Mouse (Mus musculus) urinary bladder, postnatal 4 days (tissue): ENCODE measurements at regions not wholly inside any gene's neighbourhood (a gene's known extent, or its start where the extent isn't known, plus 50 kb on each side); places are given as distances from the start of the nearest gene placed in this dataset.

Experiments used
- DNase-seq, 2 experiments: peaks; one replicate each; pipeline ENCODE4 v3.0.0; 2021 to 2022; ENCODE audit warnings: low spot score in 2 of 2

DNA sequence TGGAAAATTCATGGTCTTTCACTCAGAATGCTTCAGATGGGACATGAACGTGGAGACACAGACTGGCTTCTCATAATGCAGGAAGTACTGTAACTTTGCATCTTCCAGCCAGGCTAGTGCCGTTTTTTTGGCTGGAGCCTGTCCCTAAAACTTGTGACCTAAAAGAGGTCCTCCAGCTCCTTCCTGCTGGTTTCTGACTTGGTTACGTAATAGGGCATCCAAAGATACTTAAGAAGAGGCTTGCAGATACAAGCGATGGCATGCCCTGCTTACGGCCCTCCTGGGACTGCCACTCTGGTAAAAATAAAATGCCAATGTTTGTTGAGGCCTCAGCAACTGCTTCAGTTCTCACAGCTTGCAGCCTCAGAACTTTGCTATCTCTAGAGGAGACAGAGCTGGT lies 177.3 kb upstream of the Arl4c start:
- no peak for DNase-seq

DNA sequence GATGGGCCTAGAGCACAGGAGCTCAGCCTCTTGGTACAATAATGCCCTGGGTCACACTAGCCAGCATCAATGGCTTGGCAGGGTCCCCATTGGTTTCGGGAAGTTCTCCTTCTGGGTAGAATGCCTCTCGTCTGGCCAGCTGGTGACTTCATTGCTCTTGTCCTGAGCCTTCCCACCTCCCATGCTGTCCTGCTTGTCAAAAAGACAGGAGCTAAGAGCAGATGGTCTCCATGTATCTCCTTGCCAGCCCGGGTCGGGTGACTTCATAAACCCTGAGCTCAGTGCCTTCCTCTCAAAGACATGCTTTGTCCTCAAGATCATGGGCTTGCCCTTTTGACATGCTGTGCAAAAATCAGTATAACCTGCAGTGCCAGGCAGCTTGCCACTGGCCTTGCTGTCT lies 179.2 kb upstream of the Sh3bp4 start:
- peak in 1 of 2 experiments; percentile 49 for DNase-seq

DNA sequence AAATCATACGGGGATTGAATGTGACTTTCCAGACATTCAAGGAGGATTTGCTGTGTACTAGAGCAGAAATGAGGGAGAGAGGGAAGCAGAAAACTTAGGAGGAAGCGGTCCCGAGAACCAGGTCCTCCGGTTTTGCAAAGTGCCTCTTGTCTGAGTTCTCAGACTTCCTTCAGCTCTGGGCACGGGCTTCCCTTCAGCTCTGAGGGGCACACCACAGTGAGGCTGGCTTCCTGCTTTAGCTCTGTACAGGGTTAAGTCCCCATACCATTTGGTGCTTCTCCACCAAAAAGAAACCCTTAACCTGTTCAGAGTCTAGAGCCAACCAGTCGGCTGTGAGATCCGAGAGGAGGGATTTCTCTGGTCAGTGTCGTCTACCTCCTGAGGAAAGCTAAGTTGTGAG lies 167.8 kb upstream of the Sh3bp4 start:
- DNase-seq: no peak

DNA sequence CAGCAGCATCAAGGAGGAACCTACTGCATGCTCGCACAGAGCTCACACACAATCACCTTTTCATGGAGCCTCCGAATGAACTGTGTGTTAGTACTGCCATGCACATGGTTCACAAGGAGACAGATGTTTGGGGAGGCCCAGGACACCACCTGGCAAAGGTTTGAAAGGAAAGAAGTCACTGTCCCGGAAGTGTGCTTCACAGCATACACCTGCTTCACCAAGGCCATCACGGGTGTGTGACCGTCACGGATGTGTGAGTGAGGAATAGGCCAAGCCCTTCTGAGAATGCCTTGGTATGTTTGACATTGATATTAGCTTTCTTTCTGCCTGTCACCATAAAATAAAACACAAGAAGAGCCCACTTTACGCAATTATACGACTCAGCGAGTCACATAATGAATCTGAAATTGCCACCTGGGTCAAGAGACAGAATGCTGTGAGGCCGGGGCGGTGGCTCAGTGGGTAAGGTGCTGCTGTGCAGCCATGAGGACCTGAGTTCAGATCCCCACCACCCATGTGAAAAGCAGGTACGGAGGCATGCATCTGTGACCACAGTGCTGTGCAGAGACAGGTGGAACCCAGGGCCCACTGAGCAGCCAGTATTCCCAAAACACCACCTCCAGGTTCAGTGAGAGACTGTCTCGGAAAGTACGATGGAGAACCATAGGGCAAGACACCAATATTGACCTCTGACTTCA lies 162.3 kb upstream of the Sh3bp4 start:
- DNase-seq: no peak

DNA sequence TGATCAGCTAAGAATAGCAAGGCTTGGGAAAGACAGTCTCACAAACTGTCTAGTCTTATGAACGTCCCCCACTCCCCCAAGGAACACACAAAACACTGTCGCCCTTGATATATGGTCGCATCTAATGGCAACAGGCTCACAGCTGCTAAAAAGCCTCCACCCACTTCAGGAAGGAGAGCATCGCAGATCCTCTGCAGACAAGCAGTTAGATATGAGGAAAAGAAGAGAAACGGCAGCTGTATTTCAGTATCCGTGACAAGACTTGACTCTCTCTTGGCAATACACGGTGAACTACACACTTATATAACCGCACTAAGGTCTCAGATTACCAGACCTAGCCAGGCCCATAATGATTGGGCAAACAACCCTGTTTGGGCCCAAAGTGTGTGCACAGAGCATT lies 161.5 kb upstream of the Sh3bp4 start:
- DNase-seq: no peak

DNA sequence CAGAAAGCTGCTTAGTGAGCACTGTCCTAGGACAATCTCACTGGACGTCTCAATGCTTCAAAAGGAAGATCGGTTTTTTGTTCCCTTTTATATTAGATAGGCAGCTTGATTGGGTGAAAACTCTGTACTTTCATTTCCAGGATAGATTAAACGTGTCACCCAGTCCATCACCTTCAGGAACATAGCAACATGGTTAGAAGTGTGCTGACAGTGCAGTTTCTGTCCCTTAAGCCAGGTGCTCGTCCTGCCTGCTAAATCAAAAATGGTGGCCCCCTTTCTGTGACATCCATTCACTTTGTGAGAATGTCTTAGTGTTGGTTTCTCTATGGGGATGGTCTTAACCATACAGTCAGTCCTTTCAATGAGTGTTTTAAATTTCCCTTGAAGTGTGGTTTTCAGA lies 160.9 kb upstream of the Sh3bp4 start:
- DNase-seq: no peak

DNA sequence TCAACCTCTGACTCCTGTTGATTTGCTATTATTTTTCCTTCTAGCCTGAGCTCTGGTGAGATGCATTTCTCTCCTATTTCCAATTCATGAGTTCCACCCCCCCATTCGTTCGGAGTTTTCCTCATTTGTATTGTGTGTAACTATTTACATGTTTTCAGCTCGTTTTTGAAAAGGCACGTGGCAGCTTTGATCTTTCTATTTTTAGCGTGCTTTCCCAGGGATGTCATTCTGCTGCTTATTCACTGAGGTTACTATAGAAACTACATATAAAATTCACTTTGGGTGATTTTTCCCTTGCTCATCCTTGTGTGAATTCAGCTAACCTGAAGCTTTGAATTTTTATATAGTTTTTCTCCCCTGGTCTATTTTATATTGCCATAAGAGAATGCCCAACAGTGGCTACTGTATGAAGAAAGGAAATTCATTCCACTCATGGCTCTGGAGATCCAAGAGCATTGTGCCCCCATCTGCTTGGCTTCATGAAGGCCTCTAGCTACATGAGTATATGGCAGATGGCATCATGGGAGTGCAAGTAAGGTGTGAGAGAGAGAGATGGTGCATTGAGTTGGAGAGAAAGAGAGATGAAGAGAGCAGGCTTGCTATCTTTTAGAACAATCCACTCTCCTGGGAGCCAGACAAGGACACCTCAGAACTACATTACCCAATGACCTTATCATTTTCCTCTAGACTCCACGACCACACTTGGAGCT lies 160.2 kb upstream of the Sh3bp4 start:
- DNase-seq: no peak

DNA sequence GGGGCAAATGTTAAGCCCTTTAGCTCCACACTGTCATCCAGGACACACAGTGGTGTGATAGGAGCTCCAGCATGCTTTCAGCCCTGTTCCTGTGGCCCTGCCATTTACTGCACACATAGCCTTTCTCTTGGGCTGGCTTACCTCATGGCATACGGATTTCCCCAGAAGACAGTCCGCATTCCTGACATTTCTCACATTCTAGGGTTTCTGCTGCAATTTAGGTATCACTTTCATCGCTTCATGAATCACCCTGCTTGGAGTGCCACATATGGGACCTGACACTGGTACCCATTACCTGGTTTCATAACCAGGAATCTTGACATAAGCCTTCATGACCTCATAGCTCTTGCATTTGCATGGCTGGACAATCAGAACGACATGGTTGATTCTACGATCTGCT lies 158.5 kb upstream of the Sh3bp4 start:
- no peak for DNase-seq

DNA sequence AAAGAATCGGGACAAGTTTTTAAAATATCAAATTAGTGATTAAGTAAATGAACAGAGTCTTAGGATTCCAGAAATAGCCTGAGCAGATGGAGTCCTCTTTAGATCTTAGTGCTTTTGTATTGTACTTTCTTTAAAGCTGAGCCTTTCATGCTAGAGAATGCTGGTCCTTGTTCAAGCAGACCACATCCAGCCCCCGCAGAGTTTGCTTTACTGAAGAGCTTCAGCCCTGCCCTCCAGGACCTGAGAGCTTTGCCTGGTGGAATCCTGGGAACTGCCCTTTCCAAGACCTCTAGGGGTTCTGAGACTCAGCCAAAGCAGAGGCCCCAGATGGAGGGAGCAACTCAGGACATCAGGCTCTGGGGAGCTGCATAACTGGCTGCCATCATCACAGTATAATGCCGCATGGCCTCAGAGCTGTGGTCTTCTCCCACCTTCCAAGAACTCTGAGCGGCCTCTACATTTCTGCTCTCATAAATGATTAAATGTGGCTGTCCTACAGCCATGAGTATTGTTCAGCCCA lies 153.6 kb upstream of the Sh3bp4 start:
- no peak for DNase-seq

DNA sequence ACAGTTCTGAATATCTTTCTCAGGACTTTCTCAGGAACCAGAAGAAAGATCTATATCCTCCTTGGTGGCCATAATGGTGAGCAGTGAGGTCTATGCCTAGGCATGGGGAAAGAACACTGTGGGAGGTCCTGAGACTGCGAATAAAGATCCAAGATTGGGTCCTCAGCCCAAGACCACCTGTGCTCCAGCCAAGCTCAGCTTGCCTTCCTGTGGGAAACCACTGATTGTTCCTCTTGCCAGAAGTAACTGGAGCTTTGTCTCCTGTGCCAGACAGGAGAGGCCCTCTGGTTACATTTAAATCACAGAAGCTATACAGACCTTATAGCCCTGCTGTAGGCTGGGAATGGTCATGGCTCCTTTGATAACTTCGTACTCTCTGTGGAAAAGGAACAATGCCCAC lies 148.8 kb upstream of the Sh3bp4 start:
- no peak for DNase-seq

DNA sequence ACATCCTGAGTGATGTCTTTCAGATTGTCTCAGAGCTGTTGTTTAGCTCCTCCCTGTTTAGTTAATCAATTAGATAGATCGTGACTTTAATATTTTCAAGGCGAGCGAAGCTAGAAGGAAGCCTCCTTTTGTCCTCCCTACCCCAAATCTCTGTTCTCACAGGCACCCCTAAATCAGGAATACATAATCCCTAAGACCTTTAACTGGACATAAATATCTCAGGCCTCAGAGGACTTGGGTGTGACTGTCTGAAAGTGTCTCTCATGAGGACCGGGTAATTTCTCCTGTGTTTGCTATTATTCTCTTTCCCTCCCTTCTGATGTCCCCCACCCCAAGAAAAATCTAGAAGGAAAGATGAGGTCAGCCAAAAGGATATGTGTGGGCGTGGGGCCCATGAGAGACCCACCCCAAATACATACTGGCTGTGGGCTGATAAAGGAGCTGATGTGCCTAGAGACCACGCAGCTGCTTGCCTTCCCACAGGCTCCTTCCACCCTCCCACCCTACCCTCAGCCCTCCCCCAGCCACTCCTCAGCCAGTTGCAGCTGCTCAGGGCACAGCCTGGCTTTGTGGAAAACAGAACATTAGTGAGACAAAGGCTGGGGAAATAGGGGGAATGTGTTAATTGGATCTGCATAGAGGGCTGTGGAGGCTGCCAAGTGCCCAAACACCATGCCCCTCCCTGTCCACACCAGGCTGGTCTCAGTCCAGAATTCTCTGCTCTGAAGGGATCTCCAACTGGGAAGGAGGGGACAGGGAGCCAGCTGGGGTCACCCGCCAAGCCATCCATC lies 146.2 kb upstream of the Sh3bp4 start:
- DNase-seq: no peak

DNA sequence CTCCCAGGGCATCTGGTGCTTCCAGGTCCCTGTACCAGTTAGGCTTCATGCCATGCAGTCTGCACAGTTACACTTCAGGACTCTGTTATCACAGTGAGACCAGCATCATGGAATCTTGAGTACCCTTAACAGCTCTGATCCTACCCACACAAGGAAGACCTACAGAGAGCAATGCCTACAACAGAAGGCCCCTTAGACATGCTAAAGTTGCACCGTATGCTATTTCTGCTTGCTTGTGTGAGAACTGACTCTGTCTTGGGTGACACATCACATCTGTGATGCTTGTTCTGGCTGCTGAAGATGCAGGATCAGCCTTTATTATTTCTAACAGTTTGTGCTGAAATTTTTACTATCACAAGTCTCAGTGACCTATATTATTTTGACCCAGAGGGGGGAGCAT lies 135.0 kb upstream of the Sh3bp4 start:
- DNase-seq: no peak

DNA sequence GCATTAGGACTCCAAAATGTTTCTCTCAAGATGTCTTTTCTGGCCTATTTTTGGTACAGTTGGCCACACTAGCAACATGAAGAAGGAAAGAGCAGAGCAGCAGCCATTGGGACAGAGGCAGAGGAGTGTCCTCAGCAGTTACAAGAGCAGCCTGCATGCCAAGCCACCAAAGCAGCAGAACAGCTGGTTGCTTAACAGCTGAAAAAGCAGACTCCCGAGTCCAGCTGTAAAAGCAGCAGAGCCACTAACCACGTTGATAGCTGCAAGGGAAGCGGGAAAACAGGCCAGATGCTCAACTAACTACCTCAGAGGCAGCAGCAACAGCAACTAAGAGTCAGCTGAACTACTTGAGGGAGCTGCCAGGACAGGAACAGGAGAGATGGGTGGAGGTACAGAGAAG lies 134.4 kb upstream of the Sh3bp4 start:
- no peak for DNase-seq

DNA sequence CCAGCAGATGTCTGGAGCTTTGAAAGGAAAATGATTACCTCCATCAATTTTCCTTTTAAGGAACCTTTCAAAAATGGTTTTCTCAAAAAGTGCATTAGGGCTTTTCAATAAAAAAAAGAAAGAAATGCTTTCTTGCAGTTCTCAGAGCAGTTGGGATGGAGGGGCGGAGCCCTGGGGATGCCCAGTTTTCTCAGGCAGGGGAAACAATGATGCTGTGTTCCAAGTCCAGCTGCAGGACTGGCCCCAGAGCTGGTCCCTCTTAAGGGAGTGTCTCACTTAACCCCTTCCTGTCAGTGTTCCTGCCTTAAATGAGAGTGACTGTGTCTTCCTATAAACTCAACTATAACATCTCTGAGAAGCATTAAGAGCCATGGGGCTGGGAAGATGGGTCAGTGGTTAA lies 132.9 kb upstream of the Sh3bp4 start:
- DNase-seq: no peak

DNA sequence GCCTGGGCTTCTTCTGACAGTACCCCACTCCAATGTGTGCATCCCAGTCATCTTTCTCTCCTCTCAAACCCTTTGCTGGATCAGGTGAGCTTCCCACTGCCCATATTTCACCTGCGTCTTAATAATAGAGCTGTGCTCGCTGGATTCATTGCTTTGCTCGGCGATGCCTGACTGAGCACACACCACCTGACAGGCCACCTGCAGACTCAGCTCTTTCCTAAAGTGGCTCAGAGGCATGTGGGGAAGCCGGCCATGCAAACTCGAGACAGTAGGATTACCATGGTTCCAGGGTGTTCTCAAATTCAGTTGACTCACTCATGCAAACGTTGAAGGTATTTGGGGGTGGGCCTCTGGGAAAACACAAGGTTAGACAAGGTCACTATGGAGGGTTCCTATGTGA lies 131.8 kb upstream of the Sh3bp4 start:
- DNase-seq: no peak

DNA sequence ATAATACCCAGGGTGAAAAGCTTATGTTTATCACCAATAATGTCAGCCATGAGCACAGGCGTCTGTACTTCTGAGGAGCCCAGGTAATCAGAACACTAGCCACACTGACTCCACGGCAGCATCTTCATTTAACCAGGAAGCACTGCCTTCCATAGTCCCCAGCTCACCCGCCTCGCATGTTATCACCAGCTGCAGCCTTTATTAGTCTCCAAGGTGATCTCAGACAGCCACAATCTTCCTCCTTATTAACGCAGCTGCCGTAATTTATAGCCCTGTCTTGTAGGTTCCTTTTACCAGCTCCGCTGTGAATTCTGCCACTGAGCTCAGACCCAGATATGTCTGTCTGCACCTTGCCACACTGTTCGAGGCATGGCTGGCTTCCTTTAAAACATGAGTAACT lies 127.2 kb upstream of the Sh3bp4 start:
- DNase-seq: no peak

DNA sequence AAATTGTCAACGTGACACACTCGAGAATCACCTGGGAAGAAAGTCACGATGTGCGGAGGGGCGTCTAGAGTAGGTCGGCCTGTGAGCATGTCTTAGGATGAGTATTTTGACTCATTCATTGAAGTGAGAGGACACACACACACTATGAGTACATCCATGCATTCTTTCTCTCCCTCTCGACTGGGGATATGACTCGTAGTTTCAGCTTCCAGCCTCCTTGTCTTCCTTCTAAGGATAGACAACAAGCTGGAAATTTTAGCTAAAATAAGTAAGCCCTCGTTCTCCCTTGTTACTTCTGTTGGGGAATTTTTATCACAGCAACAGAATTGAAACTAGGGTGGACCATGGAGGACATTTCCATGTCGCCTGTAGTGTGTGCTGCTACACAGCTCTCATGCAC lies 124.3 kb upstream of the Sh3bp4 start:
- no peak for DNase-seq

DNA sequence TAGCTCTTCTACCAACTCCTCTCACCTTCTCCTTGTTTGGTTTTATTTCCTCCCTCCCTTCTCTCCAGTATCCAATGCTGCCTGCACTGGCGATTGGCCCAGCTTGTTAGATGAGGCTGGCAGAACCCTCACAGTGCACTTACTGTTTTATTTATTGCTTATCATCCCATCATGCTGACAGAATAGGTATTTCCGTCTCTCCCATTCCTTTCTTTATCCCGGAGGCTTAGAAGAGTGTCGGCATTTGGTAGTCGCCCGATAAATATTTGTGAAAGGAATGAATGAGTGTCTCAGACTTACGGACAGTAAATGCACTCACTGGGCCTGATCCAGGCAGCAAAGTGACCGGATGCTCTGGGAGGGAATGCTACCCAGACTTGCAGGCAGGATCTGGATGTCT lies 123.8 kb upstream of the Sh3bp4 start:
- no peak for DNase-seq

DNA sequence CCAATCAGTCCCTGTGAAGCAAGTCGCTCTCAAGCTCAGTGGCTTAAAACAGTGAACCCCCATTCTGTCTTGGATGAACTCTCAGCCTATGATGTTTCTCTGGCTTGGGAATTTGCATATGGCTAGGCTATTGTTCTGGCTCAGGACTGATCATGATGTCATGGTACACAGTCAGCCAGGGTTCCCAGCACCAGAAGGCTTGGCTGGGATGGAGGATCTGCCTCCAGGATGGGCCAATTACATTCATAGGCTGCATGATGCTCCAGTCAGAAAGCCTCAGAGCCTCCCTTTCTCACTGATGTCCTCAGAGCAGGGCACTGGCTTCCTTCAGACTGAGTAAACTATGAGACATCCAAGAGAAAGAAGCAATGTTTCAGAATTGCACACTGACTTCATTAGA lies 120.3 kb upstream of the Sh3bp4 start:
- no peak for DNase-seq

DNA sequence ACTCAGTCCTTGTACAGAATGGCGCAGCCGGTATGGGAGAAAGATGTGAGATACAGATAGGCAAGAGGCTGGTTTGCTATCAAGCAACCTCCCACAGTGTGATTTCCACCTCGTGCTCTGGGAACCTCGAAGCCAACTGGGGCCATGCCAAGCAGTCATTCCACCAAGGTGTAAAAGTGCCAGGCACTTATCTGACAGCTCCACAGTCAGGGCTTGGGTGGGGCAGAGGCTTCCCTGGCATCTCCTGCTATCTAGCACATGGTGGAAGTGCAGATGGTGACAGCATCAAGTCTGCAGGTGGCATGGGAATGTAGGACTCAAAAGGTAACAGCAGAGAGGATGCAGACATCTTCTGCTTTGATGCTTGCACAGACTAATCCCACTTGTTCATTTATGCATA lies 116.7 kb upstream of the Sh3bp4 start:
- no peak for DNase-seq

DNA sequence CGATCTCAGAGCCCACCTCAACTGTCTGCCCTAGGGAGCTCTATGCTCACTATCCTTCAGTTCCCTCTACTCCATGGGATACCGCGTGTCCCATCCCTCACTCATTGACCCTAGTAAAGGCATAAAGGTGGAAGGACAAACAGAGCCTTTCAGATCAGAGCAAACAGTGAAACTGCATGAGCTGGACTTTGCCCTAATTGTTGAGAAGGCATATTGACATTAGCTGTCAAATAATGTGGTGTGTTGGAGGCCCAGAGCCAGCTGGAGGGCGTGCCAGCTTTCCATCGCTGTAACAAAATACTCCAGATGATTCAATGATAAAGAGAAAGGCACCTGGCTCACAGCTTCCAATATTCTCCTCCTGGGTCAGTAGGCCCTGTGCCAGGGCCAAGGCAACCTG lies 115.4 kb upstream of the Sh3bp4 start:
- no peak for DNase-seq

DNA sequence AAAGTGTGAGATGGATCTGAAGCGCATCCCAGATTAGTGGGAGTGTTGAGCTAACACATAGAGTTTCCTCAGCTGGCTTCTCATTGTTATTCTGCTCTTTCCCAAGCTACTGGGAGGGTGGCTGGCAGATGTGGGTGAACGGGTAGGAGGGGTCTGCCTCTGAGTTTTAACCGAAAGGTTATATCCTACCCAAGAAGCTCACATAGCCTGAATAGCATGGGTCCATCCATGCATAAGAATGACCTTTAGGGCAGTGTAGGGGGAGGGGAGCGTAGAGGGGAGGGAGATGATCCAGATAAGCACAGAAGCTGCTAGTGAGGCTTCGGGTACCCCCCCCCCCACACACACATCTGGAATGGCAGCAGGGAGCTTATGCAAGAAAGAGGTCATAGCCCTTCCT lies 113.2 kb upstream of the Sh3bp4 start:
- DNase-seq: no peak

DNA sequence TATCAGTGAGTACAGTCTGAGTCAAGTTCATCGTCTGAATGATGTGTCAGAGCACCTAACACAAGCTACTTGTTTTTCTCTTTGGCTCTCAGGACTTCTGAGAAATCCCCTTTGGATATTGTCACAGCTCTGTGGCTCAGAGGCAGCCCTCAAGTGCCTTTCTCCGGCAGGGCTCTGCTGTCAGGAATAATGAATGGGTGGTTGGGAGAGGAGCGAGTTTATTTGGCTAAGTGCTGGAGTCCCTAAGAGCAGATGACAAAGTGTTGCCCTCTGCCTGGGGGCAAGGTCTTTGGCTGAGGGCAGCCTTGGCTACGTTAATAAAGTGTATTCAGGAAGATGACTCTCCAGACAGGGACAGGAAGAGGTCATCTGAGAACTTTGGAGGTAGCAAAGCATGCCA lies 110.5 kb upstream of the Sh3bp4 start:
- no peak for DNase-seq
